In the genomic region with DNA sequence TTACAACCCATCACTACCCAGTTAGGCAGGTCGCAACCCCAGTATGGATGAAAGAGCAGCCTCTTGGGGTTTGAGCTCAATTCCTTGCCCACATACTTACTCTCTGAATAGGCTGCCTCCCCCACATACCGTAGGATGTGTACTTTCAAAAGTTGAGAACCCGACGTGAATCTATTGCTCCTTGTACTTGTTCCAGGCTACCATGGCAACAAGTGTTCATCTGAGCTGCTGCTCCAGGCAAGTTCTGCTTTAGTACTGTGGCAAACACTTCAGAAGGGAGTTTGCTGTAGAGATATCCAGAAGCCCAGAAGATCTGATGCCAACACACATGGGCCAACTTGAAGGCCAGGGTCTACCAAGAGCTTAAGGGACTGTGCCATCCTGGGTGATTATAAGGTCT, we compare ENCODE assay signal across 15 mouse cellular contexts. TPM values are rescaled to one million over a fixed set of nuclear protein-coding genes. Genes with fewer than 3 reads are reported as not detected.
DNase-seq lines count a peak whose midpoint lies in the region; ATAC-seq lines count a peak whose summit lies in the region.
"Had no signal": no experiment of that assay in that cellular context is flagged by ENCODE, and none has a peak within 500 bp of the region (broad histone marks: within the 10 kb centered on the region; RNA-seq: fewer than 3 reads in every experiment).

No protein-coding gene starts in this region.

- 67% methylated on average over 4 of the region's 4 CpGs for WGBS in heart, embryonic 11.5 days (ENCODE audit: insufficient replicate concordance)

- no peaks in the 10 kb centered on the region for H3K9me3 ChIP-seq in heart, embryonic 11.5 days (replicated peaks; ENCODE audit: control insufficient read depth, low read length)
- H3K9me3 ChIP-seq: hindbrain, embryonic 10.5 days had no signal

- H3K27ac ChIP-seq in heart, embryonic 11.5 days (ENCODE audit: low read depth, low read length) = no peak overlapping the region
- H3K27ac ChIP-seq: stomach, postnatal 0 days had no signal

- no peak for ATAC-seq in heart, embryonic 11.5 days (replicated peaks; ENCODE audit: insufficient number of reproducible peaks, low FRiP score, low TSS enrichment)

- H3K9ac ChIP-seq in heart, embryonic 11.5 days (ENCODE audit: low read depth, low read length) = no peak overlapping the region

- DNase-seq in frontal cortex, adult 2 months (ENCODE audit: extremely low spot score in 1 of 2, low spot score in 1 of 2) = peak; percentile 41 to 71
- no peak for DNase-seq in frontal cortex, postnatal 25 days (ENCODE audit: low spot score in 2 of 2)
- DNase-seq in left cerebral cortex, adult 11 months (ENCODE audit: low spot score) = peak; percentile 39
- no peak for DNase-seq in left cerebral cortex, postnatal 4 days
- DNase-seq in left cerebral cortex, adult 9 months (ENCODE audit: low spot score in 2 of 2) = peak; percentile 45 to 68
- DNase-seq in right cerebral cortex, postnatal 25 days = peak; percentile 19
- no peak for DNase-seq in thymus, postnatal 0 days (ENCODE audit: low spot score)
- DNase-seq: cerebellum, adult 8-10 months; kidney, adult 2 months had no signal

- no peaks in the 10 kb centered on the region for H3K36me3 ChIP-seq in heart, embryonic 11.5 days (ENCODE audit: control insufficient read depth, insufficient read depth, low read length)
- H3K36me3 ChIP-seq: hindbrain, embryonic 10.5 days had no signal

- no peak overlapping the region for H3K4me3 ChIP-seq in heart, embryonic 11.5 days (ENCODE audit: low read depth, low read length)
- H3K4me3 ChIP-seq: hindbrain, embryonic 10.5 days had no signal

- no peaks in the 10 kb centered on the region for H3K4me1 ChIP-seq in heart, embryonic 11.5 days (ENCODE audit: control insufficient read depth, insufficient read depth, low read length)

- H3K4me2 ChIP-seq in heart, embryonic 11.5 days = no peak overlapping the region

- no peaks in the 10 kb centered on the region for H3K27me3 ChIP-seq in heart, embryonic 11.5 days (ENCODE audit: control insufficient read depth, insufficient read depth, low read length)

- intact Hi-C loops in left cerebral cortex, postnatal 4 days (cut with DNase I) = loop anchor here (5.0 kb wide), 1 partner anchor 73 kb away; a partner anchor contains a TSS

RNA-seq across cellular contexts. Expression of a gene that starts 16.1 kb away (rescaled TPM):
- polyA plus RNA-seq in frontal cortex, adult 2 months (2012; rRNA removed) = 0.24 and 0.32 TPM in 2 replicates
- under 1 TPM; 0.44 TPM for total RNA-seq in left cerebral cortex, postnatal 4 days (2021)
- polyA plus RNA-seq in thymus, postnatal 0 days (2015; fragmentation: Nextera tagmentation; extraction: Ambion mirVana) = 0.46 and 0.61 TPM in 2 replicates
- 0.09 TPM in 1 of 2 replicates, not detected in the other for polyA plus RNA-seq in heart, embryonic 11.5 days (2014; fragmentation: Nextera tagmentation; extraction: Ambion mirVana)
- total RNA-seq: ES-E14; liver, adult 2 months; megakaryocyte, adult 5-6 weeks had no signal
- polyA plus RNA-seq: hindbrain, embryonic 10.5 days; kidney, adult 2 months; liver, adult 2 months; stomach, postnatal 0 days had no signal

RNA-seq across cellular contexts. Expression of a gene that starts 26.8 kb away (rescaled TPM):
- 12.0 and 14.8 TPM in 2 replicates for polyA plus RNA-seq in frontal cortex, adult 2 months (2012; rRNA removed)
- 1 to 10 TPM; 7.0 to 9.1 TPM for total RNA-seq in left cerebral cortex, postnatal 4 days (2021)
- polyA plus RNA-seq in thymus, postnatal 0 days (2015; fragmentation: Nextera tagmentation; extraction: Ambion mirVana) = 12.2 and 13.2 TPM in 2 replicates
- 17.2 and 18.8 TPM in 2 replicates for polyA plus RNA-seq in heart, embryonic 11.5 days (2014; fragmentation: Nextera tagmentation; extraction: Ambion mirVana)

RNA-seq across cellular contexts. Expression of a gene that starts 33.9 kb away (rescaled TPM):
- polyA plus RNA-seq in frontal cortex, adult 2 months (2012; rRNA removed) = 0.02 and 0.06 TPM in 2 replicates
- under 1 TPM; 0.34 to 0.52 TPM for total RNA-seq in left cerebral cortex, postnatal 4 days (2021)
- 0.05 and 0.17 TPM in 2 replicates for polyA plus RNA-seq in thymus, postnatal 0 days (2015; fragmentation: Nextera tagmentation; extraction: Ambion mirVana)
- not detected in 2 replicates for polyA plus RNA-seq in heart, embryonic 11.5 days (2014; fragmentation: Nextera tagmentation; extraction: Ambion mirVana)
- total RNA-seq: ES-E14; liver, adult 2 months; megakaryocyte, adult 5-6 weeks had no signal
- polyA plus RNA-seq: liver, adult 2 months had no signal

RNA-seq across cellular contexts. Expression of a gene that starts 44.7 kb away (rescaled TPM):
- 0.06 and 0.12 TPM in 2 replicates for polyA plus RNA-seq in frontal cortex, adult 2 months (2012; rRNA removed)
- total RNA-seq in left cerebral cortex, postnatal 4 days (2021) = under 1 TPM; 0.16 to 0.32 TPM
- 0.04 and 0.09 TPM in 2 replicates for polyA plus RNA-seq in thymus, postnatal 0 days (2015; fragmentation: Nextera tagmentation; extraction: Ambion mirVana)
- polyA plus RNA-seq in heart, embryonic 11.5 days (2014; fragmentation: Nextera tagmentation; extraction: Ambion mirVana) = 0.06 TPM in 1 of 2 replicates, not detected in the other
- total RNA-seq: megakaryocyte, adult 5-6 weeks had no signal

Comparison
In these comparisons a context has a peak if more than half of its experiments do, and no peak if none do; other contexts are left out.
1. DNase-seq: peak in frontal cortex, adult 2 months (2 of 2), left cerebral cortex, adult 11 months (single experiment), left cerebral cortex, adult 9 months (2 of 2) and right cerebral cortex, postnatal 25 days (single experiment); none in frontal cortex, postnatal 25 days (0 of 2), left cerebral cortex, postnatal 4 days (single experiment) and thymus, postnatal 0 days (single experiment).